Mouse (Mus musculus) thymus, adult 2 months (tissue): Measurements from ENCODE around the gene Rnf40.

Source experiments
- CTCF ChIP-seq: fragments of 200-500 bp; IDR thresholded peaks from 2 replicates; pipeline ENCODE4 v1.5.1; 2012; ENCODE audit warnings: mild to moderate bottlenecking, control low read depth, low read length, moderate library complexity, borderline replicate concordance; ENCODE audit not compliant: control insufficient read depth, poor library complexity, insufficient read depth; ENCODE audit errors: extremely low read depth
- POLR2A ChIP-seq: fragments of 200-500 bp; IDR thresholded peaks from 2 replicates; pipeline ENCODE4 v1.6.1; 2012; ENCODE audit warnings: mild to moderate bottlenecking, low read length, control low read depth, moderate library complexity; ENCODE audit not compliant: control insufficient read depth, poor library complexity, insufficient read depth; ENCODE audit errors: extremely low read depth

DNA sequence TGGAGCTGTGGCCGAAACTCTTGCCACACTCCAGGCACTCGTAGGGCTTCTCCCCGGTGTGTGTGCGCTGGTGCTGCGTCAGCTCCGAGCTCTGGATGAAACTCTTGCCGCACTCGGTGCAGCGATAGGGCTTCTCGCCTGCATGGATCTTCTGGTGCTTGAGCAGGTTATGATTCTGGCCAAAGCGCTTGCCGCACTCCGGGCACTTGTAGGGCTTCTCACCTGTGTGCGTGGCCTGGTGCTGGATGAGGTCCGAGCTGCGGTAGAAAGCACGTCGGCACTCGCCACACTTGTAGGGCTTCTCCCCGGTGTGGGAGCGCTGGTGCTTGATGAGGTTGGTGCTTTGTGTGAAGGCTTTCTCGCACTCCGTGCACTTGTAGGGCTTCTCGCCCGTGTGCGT is 23.0 kb downstream of the Rnf40 start:
- TF ChIP-seq CTCF (no peak), POLR2A (no peak)
